Mouse (Mus musculus) liver, embryonic 15.5 days (tissue): Measurements from ENCODE around the gene Nol9. TPM values are rescaled to one million over a fixed set of nuclear protein-coding genes. Genes with fewer than 3 reads are reported as not detected.

ENCODE experiments used
- ATAC-seq: fragments of 200-750 bp; cut with Nextera tagmentation; 2 replicates; pipeline ENCODE4 v1.8.0; 2017; ENCODE audit warnings: moderate number of reproducible peaks, mild to moderate bottlenecking, moderate library complexity; ENCODE audit not compliant: insufficient read depth
- H3K27ac ChIP-seq: fragments of 300-500 bp; sonication (generic); replicated peaks from 2 replicates; pipeline ENCODE4 v1.5.1; 2015; ENCODE audit warnings: mild to moderate bottlenecking, inconsistent platforms
- H3K27me3 ChIP-seq: fragments of 300-500 bp; sonication (generic); 2 replicates; pipeline ENCODE4 v1.6.1; 2015; ENCODE audit warnings: mild to moderate bottlenecking, inconsistent platforms
- H3K36me3 ChIP-seq: fragments of 300-500 bp; sonication (generic); replicated peaks from 2 replicates; pipeline ENCODE4 v1.6.1; 2015; ENCODE audit warnings: moderate library complexity, mild to moderate bottlenecking, inconsistent platforms
- H3K4me1 ChIP-seq: fragments of 300-500 bp; sonication (generic); replicated peaks from 2 replicates; pipeline ENCODE4 v1.6.1; 2015; ENCODE audit warnings: inconsistent platforms
- H3K4me2 ChIP-seq: fragments of 300-500 bp; sonication (generic); 2 replicates; pipeline ENCODE4 v1.6.1; 2015; ENCODE audit warnings: moderate library complexity, mild to moderate bottlenecking, inconsistent platforms
- H3K4me3 ChIP-seq: fragments of 300-500 bp; sonication (generic); replicated peaks from 2 replicates; pipeline ENCODE4 v1.5.1; 2015; ENCODE audit warnings: mild to moderate bottlenecking, inconsistent platforms
- H3K9ac ChIP-seq: fragments of 300-500 bp; sonication (generic); 2 replicates; pipeline ENCODE4 v1.6.1; 2015; ENCODE audit warnings: moderate library complexity, mild to moderate bottlenecking, inconsistent platforms
- H3K9me3 ChIP-seq: fragments of 300-500 bp; sonication (generic); replicated peaks from 2 replicates; pipeline ENCODE4 v1.6.1; 2016; ENCODE audit warnings: inconsistent platforms
- WGBS: fragments of 180-500 bp; shearing (Covaris S2); methylation state at CpG from one replicate; pipeline ENCODE4 v1.1.7; 2015; ENCODE audit warnings: mixed read lengths; ENCODE audit not compliant: insufficient replicate concordance; 5-methylcytosine and 5-hydroxymethylcytosine counted together
- polyA plus RNA-seq: library from polyadenylated mRNA; unstranded; fragments of >200 nt; fragmentation: Nextera tagmentation; extraction: Ambion mirVana; gene quantifications from 2 replicates; pipeline ENCODE4 v1.2.1, GENCODE M21; 2015

Gene Nol9
- polyA plus RNA-seq: 13.7 and 14.6 TPM in 2 replicates

DNA sequence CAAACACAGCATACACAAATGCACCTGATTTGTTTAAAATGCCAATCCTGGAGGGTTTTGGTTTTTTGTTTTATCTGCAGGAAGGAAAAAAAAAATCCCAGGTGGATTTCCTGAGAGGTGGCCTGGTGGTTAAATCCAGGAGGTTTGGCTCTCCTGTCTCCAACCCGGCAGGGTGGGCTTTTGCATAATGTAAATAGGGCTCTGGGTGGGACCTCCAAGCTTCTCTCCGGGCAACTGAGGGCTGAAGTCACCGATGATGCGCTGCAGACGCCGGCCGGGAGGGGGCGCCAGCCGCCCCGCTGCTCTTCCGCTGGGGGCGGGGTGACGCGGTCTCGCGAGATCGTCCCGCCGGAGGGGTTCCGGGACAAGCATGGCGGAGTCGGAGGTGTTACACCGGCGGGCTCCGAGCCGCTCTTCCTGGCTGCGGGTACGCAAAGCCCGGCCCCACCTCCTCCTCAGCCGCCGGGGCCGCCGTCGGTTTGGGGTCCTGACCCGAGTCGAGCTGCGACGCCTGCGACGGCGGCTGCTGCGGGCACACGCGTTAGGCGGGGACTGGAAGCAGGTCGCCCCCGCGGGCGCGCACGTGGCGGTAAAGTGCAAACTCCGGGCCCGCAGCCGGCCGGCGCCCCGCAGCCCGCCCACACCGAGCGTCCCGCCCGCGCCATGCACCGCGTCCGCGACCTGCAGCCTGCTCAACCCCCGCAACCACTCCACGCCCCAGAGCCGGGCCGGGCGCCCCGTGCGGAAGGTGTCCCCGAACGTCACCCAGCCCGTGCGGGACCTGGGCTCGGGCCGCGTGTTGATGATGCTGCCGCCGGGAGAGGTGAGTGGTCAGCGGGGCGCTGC is at the start of gene Nol9:
Gene Nol9 (plus strand): TSS at position 337 of the 846 bp plus-strand sequence.
- under 1% methylated on average over 86 of the region's 86 CpGs for WGBS
- peaks cover 34% of the 10 kb centered on the region for H3K36me3 ChIP-seq
- no peaks in the 10 kb centered on the region for H3K9me3 ChIP-seq
- peak within 1 kb of the TSS; percentile 85 for H3K9ac ChIP-seq
- peaks cover 35% of the 10 kb centered on the region for H3K4me1 ChIP-seq
- 0 out of 2 replicates have a peak, but pooled peaks cover under 1% of the 10 kb centered on the region for H3K27me3 ChIP-seq
- peak within 1 kb of the TSS; percentile 97 for H3K4me3 ChIP-seq
- peak within 1 kb of the TSS; percentile 97 for H3K4me2 ChIP-seq
- peak; percentile 84 for ATAC-seq
- H3K27ac ChIP-seq: peak within 1 kb of the TSS; percentile 61

DNA sequence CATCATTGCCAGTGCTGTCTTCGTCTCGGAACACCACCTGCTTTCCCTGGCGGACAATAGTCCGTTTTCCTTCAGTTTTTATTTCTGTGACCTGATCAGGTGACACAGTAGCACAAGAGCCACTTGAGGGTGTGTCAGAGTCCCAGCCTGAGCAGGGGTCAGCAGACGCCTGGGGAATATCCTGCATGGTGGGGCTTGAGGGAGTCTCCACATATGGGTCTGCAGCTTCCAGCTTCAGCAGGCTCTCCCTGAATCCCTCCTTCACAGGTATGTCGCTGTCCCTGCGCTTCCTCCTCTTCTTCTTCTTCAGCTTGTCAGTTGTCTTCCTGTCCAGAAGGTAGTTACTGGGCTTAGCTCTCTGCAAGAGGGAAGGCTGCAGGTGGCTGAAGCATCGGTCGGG is 47.0 kb upstream of the Nol9 start:
- Histone ChIP-seq H3K4me3 (no peak overlapping the region), H3K27ac (no peak overlapping the region), H3K9ac (no peak overlapping the region), H3K4me1 (peaks cover 53% of the 10 kb centered on the region), H3K9me3 (no peaks in the 10 kb centered on the region), H3K36me3 (peaks cover 29% of the 10 kb centered on the region), H3K27me3 (peaks cover 35% of the 10 kb centered on the region), H3K4me2 (no peak overlapping the region)
- no peak for ATAC-seq
- 82% methylated on average over 9 of the region's 9 CpGs for WGBS

DNA sequence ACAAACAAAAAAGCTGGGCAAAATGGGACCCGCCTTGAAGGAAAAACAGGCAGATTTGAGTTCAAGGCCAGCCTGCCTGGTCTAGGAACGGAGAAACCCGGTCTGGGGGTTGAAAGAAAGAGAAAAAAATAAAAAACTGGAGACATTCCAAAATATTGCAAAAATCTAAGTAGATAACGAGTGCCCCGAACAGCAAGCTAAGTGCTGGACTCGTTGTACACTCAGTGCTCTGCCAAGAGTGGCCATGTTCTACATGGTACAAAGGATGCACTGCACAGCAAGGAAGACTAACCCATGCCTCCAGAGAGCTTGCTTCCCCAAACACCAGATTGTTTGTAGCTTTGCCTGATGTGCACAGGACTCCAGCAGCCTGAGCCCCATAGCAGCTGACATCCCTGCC is 46.1 kb upstream of the Nol9 start:
- Histone ChIP-seq H3K27ac (no peak overlapping the region), H3K9ac (no peak overlapping the region), H3K36me3 (peaks cover 29% of the 10 kb centered on the region), H3K4me1 (peaks cover 53% of the 10 kb centered on the region), H3K4me2 (no peak overlapping the region), H3K4me3 (no peak overlapping the region), H3K27me3 (peaks cover 35% of the 10 kb centered on the region), H3K9me3 (no peaks in the 10 kb centered on the region)
- no peak for ATAC-seq
- WGBS: 74% methylated on average over 6 of the region's 6 CpGs

DNA sequence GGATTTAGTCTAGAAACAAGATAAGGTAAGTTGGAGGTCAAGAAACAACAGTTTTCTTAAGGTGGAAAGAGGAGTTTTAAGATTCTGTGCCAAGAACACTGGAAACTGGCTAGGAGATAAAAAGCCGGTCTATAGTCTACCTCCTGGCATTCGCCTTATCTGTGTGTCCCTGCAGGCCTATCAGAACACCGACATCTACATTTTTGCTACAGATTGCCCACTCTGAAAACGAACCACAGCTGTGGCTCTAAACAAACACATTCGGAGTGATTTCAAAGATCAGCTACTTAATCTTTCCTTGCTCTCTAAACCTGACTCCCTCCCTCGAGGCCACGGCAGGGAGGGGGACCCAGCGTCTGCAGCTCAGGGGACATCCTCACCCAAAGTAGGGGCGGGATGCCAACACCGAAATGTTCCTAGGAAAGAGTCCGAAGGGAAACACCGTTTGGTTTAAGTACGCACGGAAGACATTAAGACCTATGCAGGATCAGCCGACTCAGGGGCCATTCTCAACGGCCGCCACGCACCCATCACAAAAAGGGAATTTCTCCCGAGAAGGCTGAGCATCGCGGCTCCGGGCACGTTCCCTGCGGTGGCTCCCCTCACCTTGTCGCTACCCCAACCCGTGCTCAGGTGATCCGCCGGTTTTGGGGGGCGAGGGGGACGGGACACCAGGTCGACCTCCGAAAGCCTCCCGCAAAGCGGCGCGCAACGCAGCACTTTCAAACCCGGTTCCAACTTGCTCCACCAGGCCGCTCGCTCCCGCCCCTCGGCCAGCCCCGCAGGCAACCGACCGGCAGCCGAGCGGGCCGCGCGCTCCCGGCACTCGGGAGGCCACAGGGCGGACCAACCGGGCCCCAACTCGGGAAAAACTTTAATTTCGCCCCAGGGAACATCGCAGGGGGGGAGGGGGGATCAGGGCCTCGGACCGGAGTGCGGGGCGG is 44.6 kb upstream of the Nol9 start:
- peaks cover 42% of the 10 kb centered on the region for H3K4me1 ChIP-seq
- peak overlapping the region; percentile 45; the same call in 1 of the 2 replicates for H3K27ac ChIP-seq
- H3K27me3 ChIP-seq: peaks cover 35% of the 10 kb centered on the region
- peak overlapping the region; percentile 93 for H3K4me3 ChIP-seq
- H3K4me2 ChIP-seq: peak overlapping the region; percentile 100
- peak overlapping the region; percentile 93 for H3K9ac ChIP-seq
- no peak for ATAC-seq
- no peaks in the 10 kb centered on the region for H3K9me3 ChIP-seq
- peaks cover 29% of the 10 kb centered on the region for H3K36me3 ChIP-seq
- WGBS: 2% methylated on average over 60 of the region's 61 CpGs

DNA sequence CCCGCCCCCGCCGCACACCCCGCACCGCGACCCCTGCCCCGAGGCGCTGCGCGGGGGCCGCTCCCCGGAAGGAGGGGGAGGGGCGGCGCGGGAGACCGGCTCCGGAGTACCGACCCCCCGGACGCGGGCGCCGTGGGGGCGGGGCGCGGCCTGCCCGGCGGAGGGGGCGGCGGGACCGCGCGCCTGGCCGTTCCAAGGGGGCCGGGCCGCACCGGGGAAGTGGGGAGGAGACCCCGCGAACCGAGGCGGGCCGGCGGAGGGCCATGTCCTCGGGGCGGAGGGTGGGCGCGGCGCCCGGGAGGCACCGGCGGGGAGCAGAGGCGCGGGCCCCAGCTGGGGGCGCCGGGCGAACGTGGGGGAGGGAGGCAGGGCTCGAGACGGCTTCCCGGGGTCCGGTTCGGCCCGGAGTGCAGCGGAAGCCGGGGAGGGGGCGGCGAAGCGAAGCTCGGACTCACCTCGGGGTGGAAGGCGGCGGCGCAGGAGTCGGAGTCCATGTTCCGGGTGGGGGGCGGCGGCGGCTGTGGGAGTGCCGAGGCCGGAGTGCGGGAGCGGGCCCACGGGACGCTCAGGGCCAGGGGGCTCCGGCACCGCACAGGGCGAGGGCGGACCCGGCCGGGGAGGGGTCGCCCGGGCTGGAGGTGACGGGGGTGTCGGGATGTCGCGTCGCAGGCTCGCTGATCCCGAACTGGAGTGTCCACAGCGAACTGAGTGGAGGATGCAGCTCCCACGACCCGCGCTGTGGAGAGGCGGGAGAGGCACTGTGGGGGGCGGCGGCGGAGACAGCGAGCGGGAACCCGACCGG is 43.5 kb upstream of the Nol9 start:
- ATAC-seq: peak; percentile 1; the same call in 1 of the 2 replicates
- Histone ChIP-seq H3K9ac (peak overlapping the region; percentile 93), H3K27ac (peak overlapping the region; percentile 81), H3K4me3 (peak overlapping the region; percentile 93), H3K36me3 (peaks cover 22% of the 10 kb centered on the region), H3K9me3 (no peaks in the 10 kb centered on the region), H3K27me3 (peaks cover 35% of the 10 kb centered on the region), H3K4me2 (peak overlapping the region; percentile 100), H3K4me1 (peaks cover 42% of the 10 kb centered on the region)
- under 1% methylated on average over 82 of the region's 111 CpGs for WGBS

DNA sequence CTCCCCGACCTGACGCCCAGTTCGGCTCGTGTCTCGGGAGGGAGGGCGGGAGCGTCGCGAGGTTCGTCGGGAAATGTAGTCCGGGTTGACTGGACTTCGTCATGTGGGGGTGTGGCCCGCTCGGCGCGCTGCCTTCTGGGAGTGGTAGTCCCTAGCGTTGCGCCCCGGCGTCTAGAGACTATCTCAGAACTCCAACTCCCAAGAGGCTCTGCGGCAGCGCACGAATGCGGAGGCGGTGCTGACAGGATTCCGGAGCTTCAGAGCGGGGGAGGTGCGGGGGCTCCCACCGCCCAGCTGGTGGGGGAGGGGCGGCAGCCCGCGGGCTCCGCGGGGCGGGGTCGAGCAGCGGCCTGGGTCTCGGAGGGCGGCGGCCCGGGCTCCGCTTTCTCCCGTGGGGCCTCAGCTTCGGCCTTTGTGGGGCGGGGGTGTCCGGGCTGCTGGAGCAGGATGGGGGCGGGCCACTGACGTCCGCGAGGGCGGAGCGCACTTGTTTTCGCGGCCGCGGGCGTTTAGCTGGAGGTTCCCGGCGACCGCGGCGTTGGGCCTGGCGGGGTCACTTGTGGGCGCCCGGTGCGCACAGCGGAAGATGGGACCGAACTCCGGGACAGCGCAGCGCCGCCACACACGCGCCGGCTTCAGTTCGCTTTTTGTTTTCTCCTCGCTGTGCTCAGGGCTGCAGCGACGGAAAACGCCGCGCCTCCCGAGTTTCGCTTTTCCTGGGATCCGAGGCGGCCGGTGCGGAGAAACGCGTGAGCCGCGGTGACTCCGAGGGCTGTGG is 42.8 kb upstream of the Nol9 start, which contains the start of gene Phf13:
Gene Phf13 (minus strand): TSS at position 86 of the 778 bp plus-strand sequence.
- peak within 1 kb of the TSS; percentile 96 for H3K27ac ChIP-seq
- H3K9me3 ChIP-seq: no peaks in the 10 kb centered on the region
- peak within 1 kb of the TSS; percentile 93 for H3K4me3 ChIP-seq
- under 1% methylated on average over 93 of the region's 94 CpGs for WGBS
- peak; percentile 95 for ATAC-seq
- H3K9ac ChIP-seq: peak within 1 kb of the TSS; percentile 94
- peaks cover 42% of the 10 kb centered on the region for H3K4me1 ChIP-seq
- peak within 1 kb of the TSS; percentile 100 for H3K4me2 ChIP-seq
- H3K36me3 ChIP-seq: peaks cover 14% of the 10 kb centered on the region
- H3K27me3 ChIP-seq: peaks cover 35% of the 10 kb centered on the region

DNA sequence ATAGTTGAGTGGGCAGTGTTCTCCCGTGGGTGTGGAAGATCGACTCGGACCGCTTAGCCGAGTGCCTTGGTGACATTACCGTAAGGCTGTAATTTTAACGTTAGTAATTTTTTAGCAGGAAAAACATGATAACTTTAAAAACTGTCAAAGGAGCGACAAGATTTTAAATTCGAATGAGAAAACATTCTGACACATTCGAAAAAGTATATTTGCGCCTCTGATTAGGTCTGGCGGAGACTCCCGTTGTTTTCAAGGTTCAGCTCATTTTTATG is 42.2 kb upstream of the Nol9 start:
- Histone ChIP-seq H3K27ac (peak overlapping the region; percentile 96), H3K4me1 (peaks cover 42% of the 10 kb centered on the region), H3K9me3 (no peaks in the 10 kb centered on the region), H3K4me3 (peak overlapping the region; percentile 93), H3K36me3 (peaks cover 9% of the 10 kb centered on the region), H3K9ac (peak overlapping the region; percentile 94), H3K4me2 (peak overlapping the region; percentile 100), H3K27me3 (peaks cover 35% of the 10 kb centered on the region)
- 3% methylated on average over 13 of the region's 13 CpGs for WGBS
- no peak for ATAC-seq

DNA sequence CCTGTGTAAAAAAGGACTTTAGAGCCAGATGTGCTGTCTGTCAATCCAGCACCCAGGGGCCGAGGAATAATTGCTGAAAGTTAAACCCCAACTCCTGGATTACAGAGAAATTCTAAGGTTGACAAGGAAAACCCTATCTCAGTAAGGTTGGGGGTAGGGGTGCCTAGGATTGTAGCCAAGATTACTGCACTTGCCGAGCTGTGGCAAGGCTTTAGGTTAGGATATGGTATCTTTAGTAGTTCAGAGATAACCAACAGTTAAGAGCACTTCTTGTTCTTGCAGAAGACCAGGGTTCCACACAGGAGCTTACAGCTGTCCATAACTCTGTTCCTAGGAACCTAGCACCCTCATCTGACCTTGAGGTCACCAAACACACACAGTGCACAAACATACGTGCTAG is 41.4 kb upstream of the Nol9 start:
- no peaks in the 10 kb centered on the region for H3K9me3 ChIP-seq
- peaks cover under 1% of the 10 kb centered on the region; the same call in 1 of the 2 replicates for H3K36me3 ChIP-seq
- H3K27ac ChIP-seq: no peak overlapping the region
- H3K27me3 ChIP-seq: peaks cover 28% of the 10 kb centered on the region
- H3K9ac ChIP-seq: peak overlapping the region; percentile 94
- WGBS: 34% methylated on average over 3 of the region's 3 CpGs
- peak overlapping the region; percentile 100 for H3K4me2 ChIP-seq
- no peak for ATAC-seq
- H3K4me3 ChIP-seq: peak overlapping the region; percentile 93
- H3K4me1 ChIP-seq: peaks cover 42% of the 10 kb centered on the region

DNA sequence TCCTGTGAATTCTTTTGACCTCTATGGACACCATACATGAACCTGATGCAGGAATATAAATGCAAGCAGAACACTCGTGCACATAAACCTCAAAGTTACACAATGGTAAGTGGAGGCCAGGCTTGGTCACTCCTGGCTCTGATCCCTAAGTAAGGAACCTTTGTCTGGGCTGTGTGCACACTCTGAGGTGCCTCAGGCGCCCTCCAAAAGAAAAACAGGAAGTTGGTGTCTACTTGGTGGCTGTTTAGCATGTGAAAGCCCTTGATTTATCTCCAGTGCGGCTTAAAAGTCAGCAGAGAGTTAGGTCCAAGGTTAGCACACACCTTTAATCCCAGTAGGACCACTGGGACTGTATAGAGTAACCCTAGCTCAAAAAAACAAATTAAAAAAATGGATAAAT is 39.6 kb upstream of the Nol9 start:
- H3K36me3 ChIP-seq: no peaks in the 10 kb centered on the region
- no peak overlapping the region for H3K4me2 ChIP-seq
- no peak overlapping the region for H3K4me3 ChIP-seq
- H3K27ac ChIP-seq: no peak overlapping the region
- H3K9me3 ChIP-seq: no peaks in the 10 kb centered on the region
- no peak overlapping the region for H3K9ac ChIP-seq
- H3K27me3 ChIP-seq: peaks cover 10% of the 10 kb centered on the region
- no peak for ATAC-seq
- WGBS: 30% methylated on average over 3 of the region's 3 CpGs
- peaks cover 28% of the 10 kb centered on the region for H3K4me1 ChIP-seq

DNA sequence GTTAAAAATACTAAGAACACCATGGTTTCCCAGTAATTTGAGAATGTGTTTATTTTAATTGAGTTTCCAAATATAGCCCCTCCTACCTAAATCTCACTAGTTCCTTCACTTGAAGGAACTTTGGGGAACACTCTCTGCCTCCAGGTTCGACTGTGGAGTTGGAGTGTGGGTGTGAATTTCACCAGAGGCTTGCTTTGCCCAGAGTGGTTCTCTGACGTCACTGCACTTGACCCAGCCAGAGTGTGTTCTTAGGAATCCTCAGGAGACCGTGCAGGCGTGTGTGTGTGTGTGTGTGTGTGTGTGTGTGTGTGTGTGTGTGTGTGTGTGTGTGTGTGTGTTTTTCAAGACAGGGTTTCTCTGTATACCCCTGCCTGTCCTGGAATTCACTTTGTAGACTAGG is 38.2 kb upstream of the Nol9 start:
- WGBS: 46% methylated on average over 4 of the region's 4 CpGs
- Histone ChIP-seq H3K27me3 (no peaks in the 10 kb centered on the region), H3K27ac (no peak overlapping the region), H3K4me2 (no peak overlapping the region), H3K9ac (no peak overlapping the region), H3K36me3 (no peaks in the 10 kb centered on the region), H3K4me1 (peaks cover 18% of the 10 kb centered on the region), H3K9me3 (no peaks in the 10 kb centered on the region), H3K4me3 (no peak overlapping the region)
- no peak for ATAC-seq
